In the genomic region with DNA sequence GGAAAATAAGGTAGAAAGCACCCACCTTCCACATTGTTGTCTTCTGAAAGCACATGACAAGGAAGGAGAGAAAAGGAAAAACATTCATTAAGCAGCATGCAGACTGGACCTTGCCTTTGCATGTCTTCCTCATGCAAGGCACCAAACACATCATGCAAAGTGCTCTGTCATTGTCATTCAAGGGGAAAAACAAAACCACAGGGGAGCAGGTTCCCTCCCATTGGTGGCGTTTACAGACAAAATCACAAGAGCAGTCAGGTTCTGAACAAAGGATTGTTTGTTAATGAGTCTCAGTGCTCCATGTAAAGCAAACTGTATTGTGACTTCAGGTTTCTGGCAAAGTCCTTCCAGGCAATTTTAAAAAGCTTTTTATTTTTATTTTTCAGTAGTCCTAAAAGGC, we compare ENCODE assay signal across 13 mouse cellular contexts.
A peak's percentile ranks its signal among the peaks of the same experiment; 100 is the strongest.
DNase-seq lines count a peak whose midpoint lies in the region; ATAC-seq lines count a peak whose summit lies in the region.
"Had no signal": no experiment of that assay in that cellular context is flagged by ENCODE, and none has a peak within 500 bp of the region (broad histone marks: within the 10 kb centered on the region; RNA-seq: fewer than 3 reads in every experiment).

No protein-coding gene starts in this region.

- H3K4me2 ChIP-seq in hindbrain, embryonic 15.5 days = peak overlapping the region; percentile 15; the same call in 1 of the 2 replicates
- H3K4me2 ChIP-seq: embryonic facial prominence, embryonic 13.5 days; liver, embryonic 11.5 days had no signal

- H3K27me3 ChIP-seq in hindbrain, embryonic 15.5 days = no peaks in the 10 kb centered on the region
- H3K27me3 ChIP-seq: embryonic facial prominence, embryonic 13.5 days had no signal

- H3K9me3 ChIP-seq in hindbrain, embryonic 15.5 days = no peaks in the 10 kb centered on the region
- H3K9me3 ChIP-seq: embryonic facial prominence, embryonic 13.5 days had no signal

- no peak overlapping the region for H3K4me3 ChIP-seq in hindbrain, embryonic 15.5 days
- H3K4me3 ChIP-seq: embryonic facial prominence, embryonic 13.5 days had no signal

- peak overlapping the region; percentile 30; the same call in 1 of the 2 replicates for H3K27ac ChIP-seq in hindbrain, embryonic 15.5 days (replicated peaks)
- H3K27ac ChIP-seq: embryonic facial prominence, embryonic 13.5 days; macrophage had no signal

- intact Hi-C loops in left cerebral cortex, postnatal 4 days (cut with DNase I) = no loop called here
- intact Hi-C loops in left cerebral cortex, postnatal 14 days (cut with DNase I) = no loop called here

- peak; percentile 16 for DNase-seq in left cerebral cortex, postnatal 4 days
- DNase-seq in left cerebral cortex, postnatal 14 days (ENCODE audit: low spot score in 2 of 2) = no peak
- DNase-seq in WW6 (ENCODE audit: low read depth, low spot score) = peak; percentile 13
- peak; percentile 64 for DNase-seq in retina, embryonic 14.5 days (ENCODE audit: low spot score)
- no peak for DNase-seq in frontal cortex, postnatal 25 days (ENCODE audit: low spot score in 2 of 2)
- no peak for DNase-seq in adrenal gland, adult 8-10 months
- DNase-seq: heart, adult 18-20 months; kidney, postnatal 14 days; thymus, adult 18-20 months had no signal

- H3K36me3 ChIP-seq in hindbrain, embryonic 15.5 days = no peaks in the 10 kb centered on the region
- H3K36me3 ChIP-seq: embryonic facial prominence, embryonic 13.5 days had no signal

- WGBS in hindbrain, embryonic 15.5 days = 0% methylated on average over 1 of the region's 1 CpGs

- no peak overlapping the region for H3K9ac ChIP-seq in hindbrain, embryonic 15.5 days
- H3K9ac ChIP-seq: embryonic facial prominence, embryonic 13.5 days had no signal

- ATAC-seq in hindbrain, embryonic 15.5 days (ENCODE audit: low FRiP score, low read depth) = no peak

- H3K4me1 ChIP-seq in hindbrain, embryonic 15.5 days (replicated peaks) = peaks cover 8% of the 10 kb centered on the region; the same call in 1 of the 2 replicates
- H3K4me1 ChIP-seq: embryonic facial prominence, embryonic 13.5 days had no signal

Comparison
In these comparisons a context has a peak if more than half of its experiments do, and no peak if none do; other contexts are left out.
1. DNase-seq: peak in left cerebral cortex, postnatal 4 days (single experiment), WW6 (single experiment) and retina, embryonic 14.5 days (single experiment); none in left cerebral cortex, postnatal 14 days (0 of 2), frontal cortex, postnatal 25 days (0 of 2) and adrenal gland, adult 8-10 months (single experiment).